Mouse (Mus musculus) effector memory CD4-positive, alpha-beta T cell, adult 7 months (primary cell): ENCODE measurements around the gene Msln. TPM values are rescaled to one million over a fixed set of nuclear protein-coding genes. Genes with fewer than 3 reads are reported as not detected.

Source experiments
- polyA plus RNA-seq: library from polyadenylated mRNA; unstranded; fragments of 100-300 nt; shearing (Covaris generic); gene quantifications from one replicate; pipeline ENCODE4 v1.2.1, GENCODE M21; 2017

Gene Msln
- polyA plus RNA-seq, result 0.67 TPM

DNA sequence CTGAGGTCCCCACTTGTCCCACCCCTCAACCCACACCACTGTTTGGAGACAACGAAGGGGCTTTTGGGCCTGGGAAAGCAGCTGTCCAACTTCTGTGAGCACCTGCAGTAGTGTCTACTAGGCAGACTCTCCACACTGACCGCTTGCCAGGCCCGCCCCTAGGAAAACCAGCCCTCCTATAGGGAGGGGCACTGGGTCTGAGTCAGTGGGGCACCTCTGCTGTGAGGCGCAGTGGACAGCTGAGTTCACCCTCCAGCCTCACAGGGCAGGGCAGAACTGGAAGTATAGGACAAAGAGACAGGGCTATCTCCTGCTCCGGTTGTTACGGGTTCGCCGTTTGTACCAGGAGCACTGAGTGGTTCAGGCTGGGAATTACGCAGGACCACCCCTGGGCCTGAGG lies at the start of gene Msln:
Msln (minus strand) TSS at position 138 of the 400 bp plus-strand sequence.

DNA sequence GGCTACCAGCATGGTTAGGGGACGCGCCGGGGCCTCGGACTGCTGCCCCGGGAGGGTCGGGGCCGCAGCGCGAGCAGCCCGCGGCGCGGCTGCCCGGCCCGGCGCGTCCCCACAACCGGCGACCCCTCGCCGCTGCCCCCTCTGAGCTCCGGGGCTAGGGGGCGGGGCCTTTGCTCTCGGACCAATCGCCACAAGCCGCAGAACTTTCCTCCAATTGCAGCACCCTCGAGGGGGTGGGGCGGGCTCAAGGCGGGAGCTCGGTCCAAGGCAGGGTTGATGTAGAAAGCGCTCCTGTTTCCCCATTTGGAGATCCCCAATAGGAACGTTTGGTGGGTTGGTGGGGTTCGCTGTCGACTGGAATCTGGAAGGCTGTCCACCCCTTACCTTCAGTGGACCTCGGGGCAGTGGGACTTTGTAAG lies 42.8 kb upstream of the Msln start, which contains the start of gene Metrn:
Metrn (minus strand) TSS at position 186 of the 419 bp plus-strand sequence.

DNA sequence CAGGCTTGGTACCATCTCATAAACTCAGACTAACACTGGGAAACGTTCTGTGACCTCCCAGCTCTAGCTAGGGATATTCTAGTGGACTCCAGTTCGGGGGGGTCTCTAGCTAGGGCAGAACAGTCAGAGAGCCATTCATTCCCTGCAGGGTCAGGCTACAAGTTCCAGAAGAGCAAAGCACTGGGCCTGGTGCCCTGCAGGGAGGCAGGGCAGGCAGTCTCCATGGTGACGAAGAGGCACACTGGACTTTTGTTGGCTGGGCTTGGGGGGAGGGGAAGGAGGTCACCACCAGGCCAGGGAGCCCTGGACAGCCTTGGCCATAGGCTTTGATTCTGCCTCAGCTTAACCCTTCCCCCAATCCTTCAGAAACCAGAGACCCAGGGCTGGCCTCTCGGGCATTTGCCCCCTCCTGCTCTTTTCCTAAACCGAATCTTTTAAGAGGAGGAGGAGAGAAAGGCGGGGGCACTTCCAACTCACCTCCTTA lies 41.5 kb upstream of the Msln start, which contains the start of gene AC134908.4:
AC134908.4 (minus strand) TSS at position 51 of the 484 bp plus-strand sequence.

DNA sequence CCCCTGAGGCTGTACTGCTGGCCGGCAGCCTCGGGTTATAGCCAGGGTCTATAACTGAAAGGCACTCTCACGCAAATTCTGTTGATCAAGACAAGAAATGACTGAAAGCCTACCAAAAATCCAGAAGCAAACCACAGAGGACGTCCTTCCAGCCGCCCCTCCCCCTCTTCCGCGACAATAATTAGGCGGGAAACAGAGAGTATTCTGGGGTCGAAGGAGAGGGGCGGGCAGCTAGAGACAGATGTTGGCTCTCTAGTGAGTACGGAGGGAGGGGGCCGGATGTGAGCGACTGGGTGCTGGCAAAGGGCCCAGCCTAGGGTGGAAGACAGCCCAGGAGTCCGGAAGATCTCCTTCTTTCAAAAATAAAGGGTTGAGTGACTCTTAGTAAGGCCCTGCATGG lies 38.4 kb upstream of the Msln start, which contains the start of gene Fam173a:
Fam173a (minus strand) TSS at position 287 of the 400 bp plus-strand sequence.

DNA sequence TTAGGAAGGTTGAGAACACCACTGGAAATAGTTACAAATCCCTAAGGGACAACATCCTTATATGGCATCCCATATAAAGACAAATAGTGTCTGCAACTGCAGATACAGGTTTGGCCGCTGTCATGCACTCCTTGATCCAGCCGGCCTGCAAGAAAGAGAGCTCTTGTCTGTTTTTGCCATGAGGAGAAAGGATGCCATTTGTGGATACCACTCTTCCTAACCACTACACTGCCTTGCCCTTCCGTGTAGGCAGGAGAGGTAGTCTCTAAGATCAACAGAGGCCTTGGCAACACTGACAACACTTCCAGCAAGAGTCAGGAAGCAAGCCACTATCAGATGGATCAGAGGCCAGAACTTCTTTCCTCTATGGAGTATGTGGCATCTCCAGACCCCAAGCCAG lies 32.1 kb upstream of the Msln start, which contains the start of gene Ccdc78:
Ccdc78 (plus strand) TSS at position 301 of the 400 bp plus-strand sequence.

DNA sequence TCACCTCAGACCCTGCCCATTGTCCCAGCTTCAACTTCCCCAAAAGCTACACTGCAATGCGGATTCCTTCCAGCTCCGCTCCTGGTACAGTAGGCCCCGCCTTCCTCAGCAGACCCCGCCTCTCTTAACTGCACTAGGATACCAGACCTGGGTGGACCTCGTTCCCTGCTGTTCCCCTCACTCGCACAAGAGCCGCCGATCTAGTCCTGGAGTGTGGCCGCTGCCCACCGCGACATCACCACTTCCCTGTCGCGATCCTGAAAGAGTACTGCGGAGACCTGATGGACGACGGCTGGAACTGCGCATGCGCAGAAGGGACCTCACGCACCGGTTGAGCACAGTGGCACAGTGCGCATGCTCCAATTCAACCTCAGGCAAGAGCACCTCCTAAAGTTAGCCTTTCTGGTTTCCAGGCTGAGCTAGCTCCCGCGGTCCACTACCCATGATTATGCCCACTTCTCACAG lies 31.1 kb upstream of the Msln start, which contains the start of gene Haghl:
Haghl (minus strand) TSS at position 393 of the 465 bp plus-strand sequence.

DNA sequence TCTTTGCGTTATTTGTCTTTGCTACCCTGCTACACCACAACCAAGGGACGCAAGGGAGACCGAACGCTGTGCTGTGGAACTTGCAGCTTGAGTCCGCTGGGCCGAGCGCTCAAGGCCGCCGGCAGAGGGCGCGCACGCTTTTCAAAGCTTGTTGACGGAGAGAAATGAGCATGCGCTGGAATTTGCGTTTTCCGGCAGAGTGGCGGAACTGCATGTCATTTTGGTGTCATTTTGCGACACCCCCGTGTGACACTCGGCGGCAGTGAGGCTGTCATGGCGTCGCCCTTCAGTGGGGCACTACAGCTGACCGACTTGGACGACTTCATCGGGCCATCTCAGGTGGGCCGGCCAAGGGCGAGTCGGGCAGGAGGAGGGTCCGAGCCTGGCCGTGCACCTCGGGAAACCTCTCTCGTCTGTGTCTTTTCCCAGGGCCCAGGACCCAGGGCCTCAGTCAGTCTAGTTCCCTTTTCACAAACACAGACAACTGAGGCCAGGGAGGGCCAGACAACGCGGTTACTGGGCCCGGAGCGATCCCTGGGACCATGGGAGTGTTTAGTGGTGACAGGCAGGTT lies 19.5 kb upstream of the Msln start, which contains the start of gene Narfl:
Narfl (plus strand) TSS at position 228 of the 572 bp plus-strand sequence.

DNA sequence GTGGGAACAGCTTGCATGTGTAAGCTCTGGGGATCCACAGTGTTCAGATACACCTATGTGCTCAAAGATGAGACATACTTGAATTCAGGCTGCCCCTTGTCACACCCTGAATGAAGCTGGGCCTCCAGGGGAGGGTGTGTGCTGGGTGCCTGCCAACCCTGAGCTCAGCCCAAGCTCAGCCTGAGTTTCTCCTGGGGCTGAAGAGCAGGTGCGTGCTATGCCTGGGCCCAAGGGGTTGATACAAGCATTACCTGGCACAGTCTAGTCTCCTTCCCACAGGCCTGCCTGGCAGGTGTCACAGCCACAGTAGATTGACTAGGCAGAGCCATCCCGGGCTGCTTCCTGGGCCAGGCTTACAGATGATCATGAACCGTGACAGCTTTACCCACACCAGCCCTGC lies 18.4 kb downstream of the Msln start, which contains the start of gene Mslnl:
Mslnl (plus strand) TSS at position 298 of the 400 bp plus-strand sequence.

DNA sequence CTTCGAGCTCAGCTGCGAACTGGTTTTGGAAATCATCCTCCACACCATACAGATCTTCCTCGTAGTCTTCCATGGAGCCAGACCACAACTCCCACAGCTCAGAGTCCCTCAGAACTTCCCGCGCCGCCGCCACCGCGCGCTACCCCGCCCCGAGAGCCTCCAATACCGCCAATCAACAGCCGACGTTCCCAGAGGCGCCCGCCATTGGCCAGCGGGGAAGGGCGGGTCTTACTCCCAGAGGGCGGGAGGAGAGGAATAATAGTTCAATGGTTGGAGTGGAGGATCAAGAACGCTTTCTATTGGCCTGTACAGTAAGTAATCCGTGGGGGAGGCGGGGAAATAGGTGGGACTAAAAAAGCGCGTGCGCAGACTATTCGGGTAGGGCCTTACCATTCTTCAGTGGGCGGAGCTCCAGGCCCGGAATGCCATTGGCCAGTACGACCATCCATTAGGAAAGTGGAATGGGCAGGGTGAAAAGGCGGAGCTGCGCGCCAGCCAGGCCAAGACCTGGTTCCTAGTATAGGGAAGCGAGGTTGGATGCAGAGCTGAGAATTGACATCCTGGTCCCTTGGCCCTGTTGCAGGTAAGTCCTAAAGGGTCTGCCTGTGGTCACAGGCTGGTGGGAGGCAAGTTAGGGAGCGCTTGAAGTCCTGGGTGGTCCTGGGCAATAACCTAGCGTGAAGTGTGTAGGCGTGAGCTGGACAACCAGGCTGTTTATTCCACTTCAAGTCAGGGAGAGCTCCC lies 26.7 kb downstream of the Msln start, which contains the start of the genes Chtf18 and Rpusd1:
Chtf18 (minus strand) TSS at position 155 of the 744 bp plus-strand sequence.
Rpusd1 (plus strand) TSS at position 406 of the 744 bp plus-strand sequence.

DNA sequence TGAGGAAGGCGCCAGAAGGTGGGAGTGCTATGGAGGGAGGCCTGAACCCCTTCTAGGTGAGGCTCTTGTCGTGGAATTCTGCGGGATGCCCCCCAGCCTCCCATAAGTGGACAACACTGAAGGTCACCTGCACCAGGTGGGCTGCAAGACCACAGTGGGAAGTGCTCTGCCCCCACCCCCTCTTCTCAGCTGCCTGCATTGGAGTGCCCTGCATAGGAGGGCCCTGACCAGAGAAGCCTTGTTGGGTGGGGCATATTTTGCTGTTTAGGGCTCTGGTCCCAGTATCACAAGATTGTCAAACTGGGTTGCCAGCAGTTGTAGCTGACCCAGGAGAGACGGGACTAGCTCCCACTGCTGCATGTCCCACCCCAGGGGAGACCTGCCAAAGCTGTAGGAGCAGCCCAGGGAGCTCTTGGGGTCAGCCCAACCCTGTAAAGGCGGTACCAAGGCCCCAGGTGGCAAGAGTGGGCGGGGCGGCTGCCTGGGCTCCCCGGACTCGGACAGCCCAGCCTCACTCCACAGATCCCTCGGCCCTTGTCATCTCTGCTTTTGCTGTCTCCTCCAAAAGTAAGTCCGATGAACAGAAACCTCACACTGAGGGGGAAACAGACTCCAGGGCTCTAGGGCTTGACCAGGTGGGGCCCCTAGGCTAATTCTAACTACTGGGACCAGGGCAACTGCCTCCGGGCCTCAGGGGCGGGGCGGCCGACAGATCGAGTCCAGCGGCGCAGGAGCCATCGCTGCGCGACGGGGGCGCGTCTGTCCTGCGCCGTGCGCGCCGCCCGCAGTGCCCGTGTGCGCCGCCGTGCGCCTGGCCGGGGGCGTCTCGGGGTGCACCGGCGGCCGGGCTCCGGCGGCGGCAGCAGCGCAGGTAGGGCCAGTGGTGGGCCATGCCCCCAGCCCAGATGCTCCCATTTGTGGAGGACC lies 37.2 kb downstream of the Msln start, which contains the start of gene Gng13:
Gng13 (plus strand) TSS at position 461 of the 927 bp plus-strand sequence.

Other genes starting within 250 kb of the Msln start
- gene Sox8, start 183.7 kb downstream of the Msln start, polyA plus RNA-seq, result not detected
- gene Lmf1, start 175.3 kb downstream of the Msln start, polyA plus RNA-seq, result 15.7 TPM
- gene Gng13, start 37.2 kb downstream of the Msln start, polyA plus RNA-seq, result not detected
- 5.7 TPM for gene Chtf18, start 27.0 kb downstream of the Msln start, polyA plus RNA-seq
- gene Rpusd1, start 26.7 kb downstream of the Msln start, polyA plus RNA-seq, result 4.0 TPM
- gene Mslnl, start 18.3 kb downstream of the Msln start, polyA plus RNA-seq, result not detected
- 20.4 TPM for gene Narfl, start 19.4 kb upstream of the Msln start, polyA plus RNA-seq
- 26.4 TPM for gene Haghl, start 31.3 kb upstream of the Msln start, polyA plus RNA-seq
- 0.69 TPM for gene Ccdc78, start 32.2 kb upstream of the Msln start, polyA plus RNA-seq
- 121 TPM for gene Fam173a, start 38.5 kb upstream of the Msln start, polyA plus RNA-seq
- gene AC134908.4, start 41.3 kb upstream of the Msln start, polyA plus RNA-seq, result not detected
- 26.0 TPM for gene Metrn, start 42.8 kb upstream of the Msln start, polyA plus RNA-seq
- gene Fbxl16, start 54.7 kb upstream of the Msln start, polyA plus RNA-seq, result 0.18 TPM
- gene Wdr24, start 69.2 kb upstream of the Msln start, polyA plus RNA-seq, result 24.5 TPM
- 18.4 TPM for gene Jmjd8, start 74.5 kb upstream of the Msln start, polyA plus RNA-seq
- 132 TPM for gene Stub1, start 79.0 kb upstream of the Msln start, polyA plus RNA-seq
- gene Rhbdl1, start 82.9 kb upstream of the Msln start, polyA plus RNA-seq, result 0.55 TPM
- 0.46 TPM for gene Gm20683, start 87.4 kb upstream of the Msln start, polyA plus RNA-seq
- 18.4 TPM for gene Rhot2, start 90.5 kb upstream of the Msln start, polyA plus RNA-seq
- 11.1 TPM for gene Wdr90, start 107.1 kb upstream of the Msln start, polyA plus RNA-seq
- 4.1 TPM for gene Mcrip2, start 114.4 kb upstream of the Msln start, polyA plus RNA-seq
- gene Mettl26, start 120.7 kb upstream of the Msln start, polyA plus RNA-seq, result 41.4 TPM
- 0.49 TPM for gene Wfikkn1, start 126.5 kb upstream of the Msln start, polyA plus RNA-seq
- gene Rab40c, start 165.3 kb upstream of the Msln start, polyA plus RNA-seq, result 15.3 TPM
- gene Pigq, start 190.6 kb upstream of the Msln start, polyA plus RNA-seq, result 44.1 TPM
- not detected for gene Nhlrc4, start 190.6 kb upstream of the Msln start, polyA plus RNA-seq
- gene A930017K11Rik, start 198.2 kb upstream of the Msln start, polyA plus RNA-seq, result not detected
- 18.6 TPM for gene Capn15, start 231.4 kb upstream of the Msln start, polyA plus RNA-seq